Mouse (Mus musculus) embryonic stem cell, embryonic (primary cell): Measurements from ENCODE around the gene Car7.

Experiments used
- CTCF ChIA-PET, 4 experiments: fragments of 300-600 bp in 2 of 4; fragments of 350-600 bp in 2 of 4; sonication (Branson Sonifier 250); formaldehyde crosslinking; loops; one replicate each; lab custom pipeline; 2022; ENCODE audit warnings: inconsistent platforms in 2 of 4; lab: Charles Lee
- POLR2A ChIA-PET, 4 experiments: fragments of 300-600 bp in 2 of 4; fragments of 350-600 bp in 2 of 4; sonication (Branson Sonifier 250); formaldehyde crosslinking; loops; one replicate each; lab custom pipeline; 2022; ENCODE audit warnings: antibody characterized with exemption in 4 of 4, inconsistent platforms in 1 of 4; lab: Charles Lee

Gene Car7

DNA sequence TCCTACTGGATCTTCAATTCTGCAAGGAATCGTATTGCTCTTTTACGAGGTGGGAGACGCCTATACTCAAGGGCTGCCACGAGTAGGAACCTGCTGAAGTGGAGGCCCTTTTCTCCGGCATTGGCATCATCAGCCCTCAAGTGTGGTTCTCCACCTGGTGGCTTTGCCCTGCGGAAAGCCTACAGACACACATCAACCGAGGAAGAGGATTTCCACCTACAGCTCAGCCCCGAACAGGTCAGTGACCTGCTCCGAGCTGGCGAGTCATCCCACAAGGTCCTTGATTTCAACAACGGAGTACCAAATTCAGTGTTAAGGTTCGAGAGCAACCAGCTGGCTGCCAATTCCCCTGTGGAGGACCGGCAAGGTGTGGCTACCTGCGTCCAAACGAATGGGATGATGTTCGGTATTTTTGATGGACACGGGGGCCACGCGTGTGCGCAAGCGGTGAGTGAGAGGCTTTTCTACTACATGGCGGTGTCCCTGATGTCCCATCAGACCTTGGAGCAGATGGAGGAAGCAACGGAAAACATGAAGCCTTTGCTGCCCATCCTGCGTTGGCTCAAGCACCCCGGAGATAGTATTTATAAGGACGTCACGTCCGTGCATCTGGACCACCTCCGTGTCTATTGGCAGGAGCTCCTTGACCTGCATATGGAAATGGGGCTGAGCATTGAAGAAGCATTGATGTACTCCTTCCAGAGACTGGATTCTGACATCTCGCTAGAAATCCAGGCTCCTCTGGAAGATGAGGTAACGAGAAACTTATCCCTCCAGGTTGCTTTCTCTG lies 59.2 kb downstream of the Car7 start:
- ChIA-PET CTCF (interaction anchor here in 2 of 4 experiments (1.7 to 4.9 kb wide), 4 partner anchors 9 to 23 kb away, joined by 5 to 39 read pairs (median 18); no protein-coding TSS in a partner anchor), POLR2A (interaction anchor here in 2 of 4 experiments (1.1 to 4.5 kb wide), 4 partner anchors 9 to 638 kb away, joined by 3 to 36 read pairs (median 4); no protein-coding TSS in a partner anchor)

DNA sequence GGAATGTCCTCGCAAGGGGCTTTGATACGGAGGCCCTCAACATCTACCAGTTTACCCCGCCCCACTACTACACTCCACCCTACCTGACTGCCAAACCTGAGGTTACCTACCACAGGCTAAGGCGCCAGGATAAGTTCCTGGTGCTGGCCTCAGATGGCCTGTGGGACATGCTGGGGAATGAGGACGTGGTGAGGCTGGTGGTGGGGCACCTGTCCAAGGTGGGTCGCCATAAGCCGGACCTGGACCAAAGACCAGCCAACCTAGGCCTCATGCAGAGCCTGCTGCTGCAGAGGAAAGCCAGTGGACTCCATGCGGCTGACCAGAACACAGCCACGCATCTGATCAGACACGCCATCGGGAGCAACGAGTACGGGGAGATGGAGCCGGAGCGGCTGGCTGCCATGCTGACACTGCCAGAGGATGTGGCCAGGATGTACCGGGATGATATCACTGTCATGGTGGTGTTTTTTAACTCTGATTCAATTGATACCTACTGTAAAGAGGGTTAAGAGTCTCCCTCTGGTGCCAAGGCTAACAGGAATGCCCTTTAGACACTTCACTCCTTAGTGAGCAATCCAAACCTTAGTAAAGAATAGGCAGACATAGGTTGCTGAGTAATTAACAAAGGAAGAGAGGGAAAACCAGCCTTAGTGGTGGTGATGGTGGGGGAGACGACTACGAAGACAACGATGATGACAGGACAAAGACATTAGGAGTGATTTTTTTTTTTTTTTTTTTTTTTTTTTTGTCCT lies 60.3 kb downstream of the Car7 start:
- POLR2A ChIA-PET: interaction anchor here in 1 of 4 experiments (1.0 to 1.1 kb wide), 2 partner anchors 250 to 637 kb away, joined by 3 read pairs; no protein-coding TSS in a partner anchor

DNA sequence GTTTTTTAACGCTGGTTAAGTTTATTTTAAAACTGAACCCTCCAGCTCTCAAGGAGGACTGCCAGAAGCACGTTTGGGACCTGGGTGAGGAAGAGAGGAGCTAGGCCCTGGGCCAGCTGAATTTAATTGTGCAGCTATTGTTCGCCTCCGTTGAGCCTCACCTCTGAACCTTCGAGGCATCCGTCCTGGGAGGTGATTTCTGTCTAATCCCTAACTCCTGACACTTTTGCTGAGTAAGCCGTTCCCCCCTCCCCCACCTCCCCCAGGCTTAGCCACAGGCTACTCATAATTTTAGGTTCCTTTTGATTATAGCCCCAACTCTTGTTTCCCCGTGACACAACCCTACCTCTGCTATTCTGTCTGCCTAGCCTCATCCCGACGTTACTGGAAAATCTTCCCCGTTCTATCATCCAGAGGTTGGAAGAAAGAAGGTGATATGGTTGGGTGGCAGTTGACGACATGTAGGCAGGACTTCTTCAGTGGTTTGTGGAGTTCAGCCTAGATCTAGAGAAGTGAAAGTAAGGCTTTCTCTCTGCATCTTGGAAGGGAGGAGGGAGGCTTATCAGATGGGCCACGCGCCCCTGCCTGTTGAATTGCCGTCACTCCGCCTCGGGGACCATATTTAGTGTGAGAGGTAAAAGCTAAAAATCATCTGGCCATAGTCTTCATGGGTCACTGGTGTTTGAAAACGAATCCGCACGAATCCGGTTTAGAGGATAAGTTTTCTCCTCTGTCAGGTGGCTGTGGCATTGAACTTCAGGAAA lies 61.5 kb downstream of the Car7 start:
- POLR2A ChIA-PET: interaction anchor here in 2 of 4 experiments (0.7 to 1.0 kb wide), 3 partner anchors 18 to 210 kb away, joined by 3 read pairs; no protein-coding TSS in a partner anchor

More for the DNA sequence above, 60.3 kb downstream of the Car7 start:
- CTCF ChIA-PET: interaction anchor here in 1 of 4 experiments (4.9 kb wide), 1 partner anchor 8 kb away, joined by 39 read pairs; no protein-coding TSS in a partner anchor

DNA sequence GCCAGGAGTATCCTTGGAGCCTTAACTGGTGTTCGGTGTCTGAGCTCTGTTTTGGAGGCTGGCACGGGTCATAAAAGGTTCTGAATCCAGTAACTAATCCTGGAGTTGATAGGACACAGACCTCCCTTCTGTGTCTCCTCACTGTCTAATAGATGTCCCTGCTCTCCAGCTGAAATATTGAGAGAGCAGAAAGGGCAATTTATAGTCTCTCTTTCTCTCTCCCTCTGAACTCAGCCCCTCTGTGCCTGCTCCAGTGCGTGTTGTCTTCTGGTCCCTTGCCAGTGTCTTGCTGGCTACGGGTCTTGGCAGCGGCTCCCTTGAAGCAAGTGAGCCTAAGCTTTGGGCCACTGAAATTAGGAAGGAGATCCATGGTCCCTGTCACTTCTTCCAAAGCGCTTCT lies 63.2 kb downstream of the Car7 start:
- CTCF ChIA-PET: interaction anchor here in 1 of 4 experiments (0.8 to 2.1 kb wide), 2 partner anchors 27 to 936 kb away, joined by 3 to 8 read pairs; no protein-coding TSS in a partner anchor
- POLR2A ChIA-PET: interaction anchor here in 2 of 4 experiments (0.6 kb wide), 2 partner anchors 38 to 349 kb away, joined by 3 read pairs; no protein-coding TSS in a partner anchor

More for the DNA sequence above, 61.5 kb downstream of the Car7 start:
- CTCF ChIA-PET: no interaction called here

DNA sequence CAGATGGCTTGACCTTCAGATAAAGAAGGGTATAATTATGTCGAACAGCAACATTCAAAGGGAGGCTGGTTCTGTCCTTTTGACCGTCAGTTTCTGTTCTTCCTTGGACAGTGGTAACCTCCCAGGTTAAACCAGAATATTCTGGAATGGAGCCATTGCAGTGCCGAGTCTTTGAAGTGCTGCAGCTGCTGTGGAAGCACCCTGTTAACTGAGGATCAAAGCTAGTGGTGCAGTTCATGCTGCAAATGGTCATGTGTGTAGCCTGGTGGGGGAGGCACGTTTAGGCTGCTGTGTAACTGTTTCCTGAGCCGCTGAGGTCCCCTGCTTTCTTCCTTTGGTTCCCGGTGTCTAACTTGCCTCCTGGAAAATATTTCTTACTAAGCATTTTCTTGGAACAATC lies 64.0 kb downstream of the Car7 start:
- ChIA-PET CTCF (interaction anchor here in 1 of 4 experiments (0.5 to 2.1 kb wide), 2 partner anchors 28 to 348 kb away, joined by 4 to 8 read pairs; partner anchors contain the start of gene Cklf), POLR2A (interaction anchor here in 2 of 4 experiments (0.5 to 1.3 kb wide), 5 partner anchors 8 to 1756 kb away, joined by 3 read pairs; no protein-coding TSS in a partner anchor)
